Mouse (Mus musculus): ENCODE measurements at regions not wholly inside any gene's neighbourhood (a gene's known extent, or its start where the extent isn't known, plus 50 kb on each side); places are given as distances from the start of the nearest gene placed in this dataset.

DNA sequence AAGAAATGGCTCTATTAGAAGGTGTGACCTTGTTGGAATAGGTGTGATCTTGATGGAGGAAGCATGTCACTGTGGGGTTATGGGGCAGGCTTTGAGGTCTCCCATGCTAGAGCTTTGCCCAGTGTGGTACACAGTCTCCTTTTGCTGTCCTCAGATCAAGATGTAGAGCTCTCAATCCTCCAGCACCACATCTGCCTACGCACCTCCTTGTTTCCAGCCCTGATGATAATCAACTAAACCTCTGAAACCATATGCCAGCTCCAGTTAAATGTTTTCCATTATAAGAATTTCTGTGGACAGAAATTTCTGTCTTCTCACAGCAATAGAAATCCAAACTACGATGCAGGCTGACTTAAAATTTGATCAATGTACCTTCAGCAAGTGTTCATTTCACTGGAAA, 103.8 kb downstream of the Gm10260 start:
- DNase-seq (ENCODE audit: low spot score) = no peak
- intact Hi-C loops (cut with DNase I) = no loop called here

DNA sequence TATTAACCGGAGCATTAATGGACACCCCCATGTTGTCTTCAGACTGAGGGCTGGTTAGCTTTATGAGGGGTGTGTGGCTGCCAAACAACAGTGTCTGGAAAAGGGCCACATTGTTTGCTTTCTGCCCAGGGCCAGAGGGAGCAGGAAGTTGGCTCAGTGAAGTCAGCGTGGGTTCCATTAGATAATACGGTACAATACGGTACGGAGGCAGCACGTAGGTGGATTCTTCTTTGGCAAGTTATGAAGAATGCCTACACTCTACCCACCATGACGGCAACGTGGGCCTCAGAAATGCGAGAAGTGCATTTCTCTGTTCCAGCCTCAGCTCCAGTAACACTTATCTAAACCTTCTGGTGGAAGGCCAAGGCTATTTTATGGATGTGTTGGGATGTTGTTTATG, 108.2 kb downstream of the Gm10260 start:
- DNase-seq (ENCODE audit: low spot score) = no peak
- intact Hi-C loops (cut with DNase I) = no loop called here

DNA sequence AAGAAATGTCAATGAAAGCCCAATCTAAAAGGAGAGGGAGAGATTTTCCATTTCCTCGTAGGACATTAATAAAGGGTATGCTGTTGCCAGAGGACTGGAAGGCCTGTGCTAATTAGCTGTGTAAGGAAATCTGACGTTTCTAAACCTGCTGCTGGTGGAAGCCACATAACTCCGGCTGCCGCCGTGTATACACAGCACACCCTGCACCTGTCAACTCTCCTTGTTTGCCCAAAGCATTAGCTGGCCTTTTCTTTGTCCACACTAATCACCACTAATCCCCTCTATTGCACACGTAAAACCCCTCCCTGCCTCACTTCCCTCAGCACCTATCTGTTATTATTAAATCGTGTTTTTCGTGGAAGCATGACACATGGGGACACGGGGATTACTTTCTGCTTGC, 108.7 kb downstream of the Gm10260 start:
- no peak for DNase-seq (ENCODE audit: low spot score)

DNA sequence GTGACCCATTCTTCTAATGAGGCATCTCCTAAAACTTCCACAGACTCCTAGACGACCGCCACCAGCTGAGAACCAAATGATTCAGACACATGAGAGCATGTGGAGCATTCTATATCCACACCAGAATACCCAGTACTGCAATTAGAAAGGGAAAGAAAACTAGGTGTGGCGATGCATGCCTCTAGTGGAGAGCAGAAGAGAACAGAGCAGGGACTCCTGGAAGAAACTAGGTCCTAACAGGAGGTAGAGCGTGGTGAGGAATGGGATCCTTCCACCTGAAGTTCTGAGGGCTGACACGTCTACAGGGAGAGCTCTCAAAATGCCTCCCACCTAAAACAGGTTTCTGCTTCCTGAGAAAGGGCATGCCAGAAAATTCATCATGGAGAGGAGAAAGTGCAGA, 109.3 kb downstream of the Gm10260 start:
- DNase-seq (ENCODE audit: low spot score) = no peak
- intact Hi-C loops (cut with DNase I) = no loop called here

More for the DNA sequence above, 108.7 kb downstream of the Gm10260 start:
- intact Hi-C loops (cut with DNase I) = no loop called here

DNA sequence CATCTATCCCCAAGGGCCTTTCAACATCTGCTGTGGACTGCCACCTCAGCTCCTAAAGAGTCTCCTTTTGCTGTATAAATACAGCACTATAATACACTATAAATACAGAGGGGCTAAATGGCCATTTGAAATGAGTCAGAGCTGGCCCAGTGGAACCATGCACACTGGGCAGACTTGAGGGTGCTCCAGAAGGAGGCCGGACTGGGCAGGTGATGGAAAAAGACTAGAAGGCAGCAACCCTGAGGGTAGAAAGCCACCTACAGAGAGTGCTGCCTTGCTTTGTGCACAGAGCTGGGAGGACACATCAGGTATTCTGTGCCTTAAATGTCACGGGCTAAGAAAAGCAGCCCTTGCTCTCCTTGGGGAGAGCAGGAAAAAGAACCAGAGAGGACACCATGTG, 110.2 kb downstream of the Gm10260 start:
- DNase-seq (ENCODE audit: low spot score) = no peak
- intact Hi-C loops (cut with DNase I) = no loop called here

DNA sequence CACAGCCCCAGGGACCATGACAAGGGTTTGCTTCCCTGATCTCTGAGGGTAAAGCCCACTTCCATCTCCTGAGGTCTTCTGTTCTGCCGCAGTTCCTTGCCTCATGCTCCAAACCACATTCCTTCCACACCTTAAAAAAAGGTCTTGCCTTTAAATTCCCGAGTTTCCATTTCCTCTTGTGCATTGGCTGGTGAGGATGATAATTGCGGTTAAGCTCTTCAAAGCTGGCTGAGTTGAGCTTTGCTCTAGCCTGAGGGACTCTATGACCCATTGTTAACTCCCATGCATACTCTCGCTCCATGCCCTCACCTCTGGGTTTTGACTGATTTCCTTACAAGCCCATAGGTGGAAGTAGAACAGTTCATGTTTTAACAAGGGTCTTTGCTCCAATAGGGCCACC, 112.9 kb downstream of the Gm10260 start:
- DNase-seq (ENCODE audit: low spot score) = no peak

DNA sequence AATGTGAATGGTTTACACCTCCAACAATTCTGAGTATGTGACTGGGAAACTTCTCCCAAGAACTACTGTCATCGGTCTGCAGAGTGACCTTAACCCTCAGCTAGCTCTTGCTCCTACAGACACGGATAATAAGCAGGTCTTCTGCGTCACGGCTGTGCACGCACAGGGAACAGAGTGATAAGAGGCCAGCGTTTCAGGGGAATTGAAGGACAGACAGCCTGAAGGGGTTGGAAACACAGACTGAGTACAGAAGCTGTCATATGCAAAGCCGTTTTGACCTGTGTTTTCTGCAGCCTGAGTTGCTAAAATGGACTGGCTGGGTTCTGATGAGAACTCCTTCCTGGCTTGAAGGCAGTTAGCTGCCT, 114.4 kb downstream of the Gm10260 start:
- intact Hi-C loops (cut with DNase I) = no loop called here
- DNase-seq (ENCODE audit: low spot score) = no peak

More for the DNA sequence above, 112.9 kb downstream of the Gm10260 start:
- intact Hi-C loops (cut with DNase I) = no loop called here

DNA sequence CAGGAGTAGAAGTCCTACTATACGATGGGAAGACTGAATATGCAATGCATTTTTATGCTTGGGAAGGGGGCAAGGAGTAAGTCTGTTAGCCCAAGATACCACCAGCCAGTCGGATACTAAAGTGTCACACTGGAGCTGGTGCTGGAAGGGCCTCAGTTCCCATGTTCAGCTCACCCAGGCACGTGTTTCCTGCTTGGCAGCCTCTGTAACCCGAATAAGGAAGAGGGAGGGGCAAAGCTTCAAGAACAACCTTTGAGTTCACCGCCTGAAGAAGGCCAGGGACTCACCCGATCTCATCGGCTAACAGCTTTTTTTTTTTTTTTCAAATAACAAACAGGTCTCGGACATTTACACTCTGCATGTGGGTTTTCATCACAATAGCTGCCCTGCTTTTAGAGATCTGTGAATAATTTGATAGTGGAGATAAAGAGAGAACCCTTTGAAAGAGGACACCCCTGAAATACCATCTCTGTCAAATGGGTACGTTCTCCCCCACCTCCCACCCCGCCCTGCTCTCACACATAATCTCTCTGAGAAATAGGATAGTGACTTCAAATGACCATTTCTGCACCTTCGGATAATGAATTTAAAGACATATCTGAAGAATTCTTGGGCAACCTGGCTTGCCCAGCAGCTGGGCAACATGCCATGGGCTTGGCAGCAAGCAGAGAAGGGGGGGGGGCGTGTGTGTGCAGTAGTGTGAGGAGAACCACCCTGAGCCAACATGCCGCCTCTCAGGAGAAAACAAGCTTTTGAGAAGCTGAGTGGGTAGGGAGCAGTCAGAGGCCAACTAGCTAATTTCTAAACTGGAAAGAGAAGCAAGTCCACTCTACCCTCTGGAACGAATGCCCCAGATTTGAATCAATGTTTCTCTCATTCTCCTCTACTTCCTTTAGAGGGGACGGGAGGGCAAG, 115.1 kb downstream of the Gm10260 start:
- no peak for DNase-seq (ENCODE audit: low spot score)
- intact Hi-C loops (cut with DNase I) = no loop called here

DNA sequence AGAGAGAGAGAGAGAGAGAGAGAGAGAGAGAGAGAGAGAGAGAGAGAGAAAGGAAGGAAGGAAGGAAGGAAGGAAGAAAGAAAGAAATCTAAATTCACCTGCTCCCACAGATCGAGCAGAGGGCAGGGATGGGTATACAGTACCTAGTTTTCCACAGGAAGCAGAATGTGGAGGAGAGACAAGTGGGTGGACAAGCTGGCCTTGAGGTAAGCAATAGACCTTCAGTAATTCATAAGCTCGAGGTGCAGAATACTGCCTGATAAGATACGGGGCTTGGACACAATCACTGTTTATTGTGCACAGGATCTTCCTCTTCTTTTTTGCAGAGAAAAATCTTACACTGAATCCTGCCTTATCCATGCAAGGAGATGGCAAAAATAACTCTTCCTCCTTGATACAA, 120.2 kb downstream of the Gm10260 start:
- no peak for DNase-seq (ENCODE audit: low spot score)
- intact Hi-C loops (cut with DNase I) = no loop called here

DNA sequence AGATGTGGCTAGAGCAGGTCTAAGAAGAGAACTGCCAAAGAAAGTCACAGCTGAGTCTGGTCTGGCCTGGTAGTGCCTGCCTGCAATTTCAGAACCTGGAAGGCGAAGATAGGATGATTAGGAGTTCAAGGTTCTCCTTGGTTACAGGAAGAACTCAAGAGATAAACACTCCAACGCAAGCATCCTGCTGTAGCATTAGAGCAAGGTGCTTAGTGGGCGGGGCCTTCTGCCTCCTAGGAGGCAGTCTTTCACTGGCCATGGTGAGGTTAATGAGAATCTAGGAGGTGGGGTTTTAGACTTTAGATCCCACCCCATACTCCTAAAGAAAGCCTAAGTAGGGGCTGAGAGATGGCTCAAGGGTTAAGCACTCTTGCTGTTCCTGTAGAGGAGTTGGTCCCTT, 120.8 kb downstream of the Gm10260 start:
- DNase-seq (ENCODE audit: low spot score) = no peak
- intact Hi-C loops (cut with DNase I) = no loop called here

DNA sequence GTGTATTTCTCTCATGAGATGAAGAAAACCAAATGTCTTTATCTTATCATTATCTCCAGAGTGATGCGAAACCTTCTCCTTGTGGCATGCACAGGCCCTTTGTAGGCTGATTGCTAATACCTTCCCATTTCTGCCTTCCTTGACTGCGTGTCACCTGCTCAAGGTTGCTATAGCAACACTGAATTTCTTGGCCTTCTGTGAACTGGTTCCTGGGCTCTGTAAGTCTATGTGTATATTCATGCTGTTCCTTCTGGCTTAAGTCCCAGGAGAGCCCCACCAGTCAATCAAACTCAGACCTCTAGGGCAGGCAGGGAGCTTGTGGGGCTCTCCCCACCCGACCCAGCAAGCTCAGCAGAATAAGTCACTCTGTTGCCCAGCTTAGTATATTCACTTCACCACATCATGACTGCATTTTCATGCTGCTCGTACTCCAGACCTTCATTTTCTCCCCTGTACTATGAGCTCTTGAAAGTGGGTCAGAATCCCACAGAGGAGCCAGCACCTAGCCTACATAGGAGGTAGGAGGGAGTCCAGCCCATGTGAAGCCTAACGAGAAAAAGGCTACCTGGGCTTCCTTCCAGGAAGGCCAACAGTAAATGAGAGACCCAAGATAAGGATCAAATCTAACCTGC, 121.9 kb downstream of the Gm10260 start:
- intact Hi-C loops (cut with DNase I) = no loop called here
- no peak for DNase-seq (ENCODE audit: low spot score)

DNA sequence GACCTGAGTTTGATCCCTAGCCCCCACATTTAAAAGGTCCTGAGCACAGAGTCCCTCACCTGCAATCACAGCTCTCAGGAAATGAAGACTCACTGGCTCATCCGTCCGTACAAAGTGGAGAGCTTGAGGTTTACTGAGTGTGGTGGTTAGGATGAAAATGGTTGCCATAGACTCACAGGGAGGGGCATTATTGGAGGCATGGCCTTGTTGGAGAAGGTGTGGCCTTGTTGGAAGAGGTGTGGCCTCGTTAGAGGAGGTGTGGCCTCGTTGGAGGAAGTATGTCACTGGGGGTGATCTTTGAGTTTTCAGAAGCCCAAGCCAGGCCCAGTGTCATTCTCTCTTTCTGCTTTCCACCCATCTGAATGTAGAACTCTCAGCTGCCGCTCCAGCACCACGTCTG, 122.9 kb downstream of the Gm10260 start:
- intact Hi-C loops (cut with DNase I) = no loop called here
- DNase-seq (ENCODE audit: low spot score) = no peak

DNA sequence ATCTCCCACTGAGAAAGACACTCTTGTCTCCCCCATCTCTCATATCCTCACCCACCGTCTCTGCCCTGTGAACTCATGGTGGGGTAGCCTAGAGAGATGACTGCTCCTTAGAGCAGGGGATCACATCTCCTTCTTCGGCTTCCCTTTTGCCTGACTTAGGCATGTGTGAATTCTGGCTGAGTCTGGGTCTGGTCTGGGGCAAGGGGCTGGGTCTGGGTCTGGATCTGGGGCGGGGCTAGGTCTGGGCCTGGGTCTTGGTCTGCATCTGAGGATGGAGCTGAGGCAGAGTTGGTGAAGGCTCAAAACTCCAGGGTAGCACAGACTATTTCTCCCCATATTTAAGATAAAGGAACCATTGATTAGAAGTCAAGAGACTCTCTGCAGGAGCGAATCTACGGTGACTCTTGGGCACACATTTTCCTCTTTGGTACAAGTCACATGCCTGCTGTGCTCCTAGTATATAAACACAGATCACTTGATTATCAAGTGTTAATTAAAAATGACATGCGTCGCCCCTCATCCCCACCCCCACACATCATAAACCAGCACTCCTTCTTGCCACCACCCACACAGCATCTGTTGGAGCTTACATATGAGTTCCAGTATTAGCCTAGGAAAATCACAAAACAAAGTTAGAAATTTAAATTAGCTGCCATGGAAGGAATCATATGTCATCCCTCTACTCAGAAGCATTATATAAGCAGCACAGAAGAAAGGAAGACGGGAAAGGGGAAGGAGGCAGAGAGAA, 126.2 kb downstream of the Gm10260 start:
- no peak for DNase-seq (ENCODE audit: low spot score)
- intact Hi-C loops (cut with DNase I) = no loop called here

DNA sequence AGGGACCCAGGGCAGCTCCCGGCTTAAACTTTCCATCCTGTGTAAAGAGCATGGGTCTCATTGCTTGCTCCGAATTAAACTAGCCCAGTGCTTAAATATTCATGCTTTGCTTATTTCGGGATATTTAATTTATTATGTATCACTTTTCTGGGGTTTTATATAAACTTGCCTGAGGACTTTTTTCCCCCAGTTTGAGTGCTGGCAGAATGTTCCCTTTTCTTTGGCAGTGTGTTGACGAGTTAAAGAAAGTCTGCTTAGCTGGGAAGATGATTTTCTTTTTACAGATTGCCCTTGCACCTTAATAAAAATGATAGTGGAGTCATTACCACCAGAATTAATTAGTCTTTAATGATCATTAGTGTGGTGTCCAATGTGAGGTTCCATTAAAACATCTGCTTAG, 126.9 kb downstream of the Gm10260 start:
- intact Hi-C loops (cut with DNase I) = no loop called here

DNA sequence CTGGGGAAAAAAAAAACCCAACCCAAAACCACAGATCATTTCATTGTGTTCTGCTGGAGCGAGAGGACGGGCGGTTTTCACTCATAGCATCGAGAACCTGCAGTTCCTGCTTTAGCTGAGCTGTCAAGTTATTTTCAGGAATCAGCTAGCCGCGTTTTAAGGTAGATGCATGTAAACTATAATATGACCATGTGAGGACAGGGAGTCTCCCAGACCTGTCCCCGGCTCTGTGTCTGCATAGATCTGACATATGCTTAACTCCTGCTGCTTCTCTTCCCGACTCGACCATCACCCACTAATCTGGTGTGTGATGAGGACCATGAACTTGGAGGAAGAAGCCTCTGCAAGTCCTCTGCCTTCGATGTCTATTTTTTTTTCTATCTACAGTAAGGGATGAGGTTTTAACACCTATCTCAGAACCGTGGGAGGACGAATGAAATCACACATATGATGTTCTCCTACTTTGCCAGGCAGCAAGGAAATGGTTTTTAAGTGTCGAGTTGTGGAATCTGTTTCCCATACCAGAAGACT, 128.5 kb downstream of the Gm10260 start:
- intact Hi-C loops (cut with DNase I) = no loop called here
- DNase-seq (ENCODE audit: low spot score) = no peak

More for the DNA sequence above, 126.9 kb downstream of the Gm10260 start:
- DNase-seq (ENCODE audit: low spot score) = no peak

DNA sequence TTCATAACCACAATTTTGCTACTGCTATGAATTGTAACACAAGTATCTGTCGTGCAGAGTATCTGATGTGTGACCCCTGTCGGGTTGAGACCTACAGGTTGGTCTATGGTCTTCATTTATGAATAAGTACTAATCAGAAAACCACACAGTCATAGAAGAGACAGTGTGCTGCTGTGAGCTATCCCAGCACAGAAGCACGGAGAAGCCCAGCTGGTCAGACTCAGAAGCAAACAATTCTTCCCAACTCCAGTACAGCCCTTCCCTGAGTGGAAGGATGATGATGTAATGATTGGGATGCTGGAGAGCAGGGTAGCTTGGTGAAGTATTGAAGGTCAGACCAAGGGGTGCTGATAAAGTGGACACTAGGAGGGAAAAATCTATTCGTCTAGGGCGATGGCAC, 129.5 kb downstream of the Gm10260 start:
- intact Hi-C loops (cut with DNase I) = no loop called here

DNA sequence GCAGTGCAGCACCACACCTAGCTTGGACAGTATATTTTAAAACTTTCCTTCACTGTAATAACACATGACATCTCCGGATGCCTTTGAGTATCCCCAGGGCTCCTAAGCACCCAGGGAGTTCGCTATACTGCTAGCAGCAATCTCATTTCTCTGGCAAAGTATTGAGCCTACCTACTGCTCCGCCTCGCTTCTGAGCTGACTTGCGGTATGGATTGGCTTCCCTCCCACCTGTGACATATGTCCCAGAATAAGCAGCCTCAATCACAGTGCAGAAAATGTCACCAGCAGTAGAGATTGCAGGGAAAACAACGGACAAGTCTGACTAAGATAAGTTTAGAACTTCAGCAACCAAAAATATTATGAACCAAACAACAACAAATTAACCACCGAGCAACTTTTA, 131.8 kb downstream of the Gm10260 start:
- DNase-seq (ENCODE audit: low spot score) = no peak
- intact Hi-C loops (cut with DNase I) = no loop called here

More for the DNA sequence above, 129.5 kb downstream of the Gm10260 start:
- no peak for DNase-seq (ENCODE audit: low spot score)

DNA sequence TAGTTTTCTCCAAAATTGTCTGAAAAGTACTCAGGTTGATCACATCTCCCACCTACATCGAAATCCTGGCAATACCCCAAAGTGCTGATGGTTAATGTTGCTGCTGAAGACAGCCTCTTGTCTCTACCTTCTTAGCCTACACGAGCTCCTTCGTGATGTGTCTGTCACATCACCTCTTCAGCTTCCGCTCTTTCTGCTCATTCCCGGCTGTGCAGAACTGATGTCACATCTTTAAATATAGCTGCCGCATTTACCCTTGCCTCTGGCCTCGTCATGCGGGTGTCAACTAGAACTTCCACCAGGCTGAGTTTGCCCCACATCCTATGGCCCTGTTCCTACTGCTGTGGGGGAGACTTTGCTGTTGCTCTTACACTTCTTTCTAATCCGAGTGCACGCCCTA, 133.2 kb downstream of the Gm10260 start:
- DNase-seq (ENCODE audit: low spot score) = no peak
- intact Hi-C loops (cut with DNase I) = no loop called here

DNA sequence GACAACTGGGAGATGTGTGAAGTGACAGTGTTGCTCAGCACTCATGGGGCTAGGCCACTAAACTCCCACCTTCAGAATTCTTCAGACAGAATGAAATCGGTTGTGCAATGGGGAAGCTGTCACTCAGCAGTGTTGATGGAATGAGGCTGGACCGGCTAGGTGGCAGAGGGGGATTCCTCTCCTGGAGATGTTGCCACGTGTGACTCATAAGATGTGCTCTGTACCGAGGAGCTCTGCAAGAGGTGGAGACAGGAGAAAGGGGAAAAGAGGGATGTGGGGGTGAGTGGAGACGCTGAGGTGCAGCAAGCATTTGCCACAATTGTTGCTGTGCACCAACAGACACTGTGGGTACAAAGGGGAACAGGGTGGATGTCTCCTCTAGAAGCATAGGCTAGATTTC, 133.6 kb downstream of the Gm10260 start:
- no peak for DNase-seq (ENCODE audit: low spot score)
- intact Hi-C loops (cut with DNase I) = no loop called here

DNA sequence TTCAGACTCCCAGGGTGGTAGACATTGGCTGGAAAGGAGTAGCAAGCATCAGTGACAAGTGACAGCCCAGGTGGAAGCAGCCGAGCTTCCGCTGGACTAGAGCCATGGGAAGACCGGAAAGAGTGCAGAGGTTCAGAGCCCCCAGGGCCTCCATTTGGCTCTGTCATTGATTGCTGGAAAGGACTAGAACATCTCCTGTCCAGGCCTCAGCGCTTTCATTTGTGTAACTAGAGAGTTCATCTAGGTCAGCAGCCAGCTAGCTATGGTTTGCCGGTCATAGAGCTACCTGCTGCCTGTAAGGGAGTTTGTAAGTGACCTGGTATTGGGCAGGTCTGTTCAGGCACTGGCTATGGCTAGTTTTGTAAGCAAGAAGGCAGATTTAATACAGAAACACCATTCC, 134.3 kb downstream of the Gm10260 start:
- intact Hi-C loops (cut with DNase I) = no loop called here
- DNase-seq (ENCODE audit: low spot score) = no peak

DNA sequence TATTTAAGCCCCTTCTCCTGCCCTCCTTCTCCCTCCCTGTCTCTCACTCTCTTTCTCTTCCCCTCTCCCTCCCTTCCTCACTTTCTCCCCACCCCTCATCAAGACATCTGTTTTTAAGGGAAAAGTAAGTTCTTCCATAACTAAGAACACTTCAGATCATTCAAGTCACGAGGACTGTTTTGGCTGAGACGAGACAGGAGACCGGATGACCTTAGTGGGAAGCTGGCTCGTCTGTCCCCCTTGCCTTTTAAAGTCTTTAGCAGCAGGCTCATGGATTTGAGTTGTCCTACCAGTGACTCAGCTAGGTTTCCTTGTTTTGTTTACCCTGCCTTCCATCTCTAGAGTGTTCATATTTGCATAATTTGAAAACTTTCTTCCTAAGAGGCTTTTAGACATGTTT, 135.0 kb downstream of the Gm10260 start:
- no peak for DNase-seq (ENCODE audit: low spot score)
- intact Hi-C loops (cut with DNase I) = no loop called here

All from heart, postnatal 25 days (tissue).